Mouse (Mus musculus) adrenal gland, postnatal 36 days (tissue): ENCODE measurements around the gene Agfg2. TPM values are rescaled to one million over a fixed set of nuclear protein-coding genes. Genes with fewer than 3 reads are reported as not detected.

Experiments
- DNase-seq, 2 experiments: peaks; one replicate each; pipeline ENCODE4 v3.0.0; 2021; ENCODE audit warnings: mixed read lengths in 1 of 2
- long read RNA-seq, 2 experiments: library from polyadenylated mRNA; stranded (forward); transcript quantifications; one replicate each; pipeline ENCODE4 v2.0.0; 2021; ENCODE audit warnings: borderline sequencing depth in 2 of 2
- total RNA-seq, 2 experiments: library from RNA; stranded (reverse); gene quantifications; 2 replicates each; pipeline ENCODE4 v1.2.3; 2021

Gene Agfg2
- total RNA-seq = 10 to 100 TPM; 30.4 to 30.6 TPM
- long read RNA-seq, experiment 1, transcript Agfg2-202 (13 exons, 2,858 nt) = minor isoform, 10 of 41 reads
- long read RNA-seq, experiment 1, transcript Agfg2-201 (12 exons, 2,893 nt) = major isoform, 16 of 41 reads
- long read RNA-seq, experiment 1, partial matches to known transcripts = 6 of 41 reads
- long read RNA-seq, experiment 1, other reads (novel, unspliced or antisense) = 7 of 41 reads
- long read RNA-seq, experiment 2, partial matches to known transcripts = 0 of 11 reads
- long read RNA-seq, experiment 2, other reads (novel, unspliced or antisense) = 6 of 11 reads

DNA sequence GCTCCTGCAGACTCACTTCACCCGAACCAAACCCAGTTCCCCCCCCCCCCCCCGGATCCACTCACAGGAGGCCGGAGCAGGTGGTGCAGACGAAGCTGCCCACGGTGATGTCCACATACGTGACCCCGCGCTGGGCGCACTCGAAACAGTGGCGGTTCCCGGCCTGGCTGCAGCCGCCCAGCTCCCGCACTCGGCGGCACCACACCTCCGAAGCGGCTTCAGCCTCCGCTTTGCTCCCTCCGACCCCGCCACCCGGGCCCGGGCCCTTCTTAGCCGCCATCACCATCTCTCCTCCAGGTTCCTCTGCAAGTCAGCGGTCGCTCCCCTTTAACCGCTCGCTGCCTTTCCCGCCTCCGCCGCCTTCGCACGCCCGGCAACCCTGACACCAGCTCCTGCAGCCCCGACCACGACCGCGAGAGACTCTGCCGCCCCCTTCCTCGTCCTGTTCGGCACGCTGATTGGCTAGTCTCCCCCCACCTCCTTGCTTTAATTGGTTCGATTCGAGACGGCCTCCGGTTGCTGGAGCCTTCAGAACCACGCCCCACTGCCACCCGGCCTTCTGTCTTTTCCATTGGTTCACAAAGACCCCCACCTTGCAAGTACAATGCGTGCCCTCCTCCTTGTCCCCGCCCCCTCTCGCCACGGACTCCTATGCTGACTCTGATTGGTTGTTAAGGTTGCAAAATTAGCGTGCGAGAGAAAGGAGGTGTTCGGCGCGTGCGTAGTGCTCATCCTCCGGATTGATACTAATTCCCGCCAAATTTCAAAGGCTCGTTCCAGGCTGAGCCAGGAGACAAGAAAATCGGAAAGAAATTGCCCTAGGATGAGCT, at the start of gene Agfg2:
Gene Agfg2 (minus strand): TSS at position 433 of the 830 bp plus-strand sequence.
- DNase-seq = peak; percentile 99

DNA sequence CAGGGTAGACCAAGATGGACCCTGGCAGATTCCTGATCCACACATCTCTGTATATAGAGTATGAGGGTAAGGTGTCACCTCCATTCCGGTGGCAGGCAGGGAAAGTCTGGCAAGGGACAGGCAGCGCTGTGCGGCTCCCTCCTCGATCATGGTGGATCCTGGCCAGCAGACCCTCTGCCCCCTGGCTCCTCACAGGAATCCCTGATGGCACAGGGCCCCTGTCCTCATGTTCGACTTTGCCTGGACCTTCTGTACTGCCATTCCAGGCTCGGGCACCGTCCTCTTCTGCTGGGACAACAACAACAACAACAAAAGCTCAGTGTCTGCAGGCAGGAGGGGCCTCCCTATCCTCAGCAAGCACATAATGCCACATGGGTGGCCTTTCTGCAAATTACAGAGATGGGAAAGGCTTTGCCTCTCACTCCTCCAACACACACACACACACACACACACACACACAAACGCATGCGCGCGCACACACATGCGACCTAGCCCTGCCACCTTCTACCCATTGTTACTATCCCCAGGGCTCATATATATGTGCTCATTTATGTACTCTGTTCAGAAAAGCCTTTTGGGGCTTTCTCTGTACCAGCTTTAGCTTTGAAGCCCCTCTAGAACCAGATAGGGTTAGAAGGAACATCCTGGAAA, 49.2 kb upstream of the Agfg2 start:
- no peak for DNase-seq

GRCm38 (mm10) chr5:137726767-137727166, 42.2 kb upstream of the Agfg2 start:
- DNase-seq = no peak

DNA sequence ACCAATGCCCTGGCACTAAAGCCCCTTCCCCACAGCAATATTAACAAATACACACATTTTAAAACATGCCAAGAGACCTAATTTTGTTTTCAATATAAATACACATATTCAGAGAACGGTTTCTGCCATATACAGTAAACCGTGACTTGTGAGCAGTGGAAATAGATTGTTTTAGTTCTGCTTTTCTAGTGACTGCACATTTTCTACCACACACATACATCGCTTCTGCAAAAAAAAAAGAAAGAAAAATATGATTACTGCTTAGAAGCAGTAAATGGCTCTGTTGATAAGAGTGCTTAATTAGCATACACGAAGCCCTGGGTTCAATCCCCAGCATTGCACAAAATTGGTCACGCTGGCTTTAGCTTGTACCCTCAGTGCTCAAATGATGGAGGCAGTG, 39.3 kb upstream of the Agfg2 start:
- DNase-seq = no peak

GRCm38 (mm10) chr5:137720558-137721164, 36.1 kb upstream of the Agfg2 start:
- peak in 1 of 2 experiments; percentile 36 for DNase-seq

GRCm38 (mm10) chr5:137719088-137719487, 34.6 kb upstream of the Agfg2 start:
- DNase-seq = no peak

DNA sequence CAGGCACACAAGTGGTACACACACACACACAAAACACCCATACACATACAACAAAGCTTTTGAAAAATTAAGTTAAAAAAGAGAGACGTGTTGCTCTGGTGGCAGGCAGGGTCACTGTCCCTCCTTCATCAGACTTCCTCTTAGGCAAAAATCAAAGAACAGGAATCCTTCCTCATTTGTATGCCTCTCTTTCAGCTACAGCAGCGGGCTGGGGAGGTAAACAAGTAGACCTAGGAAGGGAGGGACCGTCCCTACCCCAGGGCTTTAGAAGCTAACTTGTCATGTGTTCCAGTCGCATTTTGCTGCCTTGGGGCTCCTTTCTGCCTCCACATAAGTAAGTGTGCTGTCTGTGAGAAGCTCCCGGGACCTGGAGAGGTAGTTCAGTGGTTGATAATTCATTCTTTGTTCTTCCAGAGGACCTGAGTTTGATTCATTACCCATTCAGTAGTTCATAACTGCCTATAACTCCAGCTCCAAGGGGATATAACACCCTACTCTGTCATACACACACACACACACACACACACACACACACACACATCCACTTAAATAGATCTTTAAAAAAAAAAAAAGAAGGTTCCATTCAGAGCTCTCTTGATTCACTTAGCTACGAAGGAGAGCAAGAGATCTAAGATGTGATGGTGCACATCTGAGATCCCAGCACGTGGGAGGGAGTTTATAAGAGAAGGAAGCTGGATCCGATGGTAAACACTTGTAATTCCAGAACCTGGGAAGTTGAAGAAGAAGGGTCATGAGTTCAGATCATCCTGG, 33.7 kb upstream of the Agfg2 start:
- DNase-seq = no peak

DNA sequence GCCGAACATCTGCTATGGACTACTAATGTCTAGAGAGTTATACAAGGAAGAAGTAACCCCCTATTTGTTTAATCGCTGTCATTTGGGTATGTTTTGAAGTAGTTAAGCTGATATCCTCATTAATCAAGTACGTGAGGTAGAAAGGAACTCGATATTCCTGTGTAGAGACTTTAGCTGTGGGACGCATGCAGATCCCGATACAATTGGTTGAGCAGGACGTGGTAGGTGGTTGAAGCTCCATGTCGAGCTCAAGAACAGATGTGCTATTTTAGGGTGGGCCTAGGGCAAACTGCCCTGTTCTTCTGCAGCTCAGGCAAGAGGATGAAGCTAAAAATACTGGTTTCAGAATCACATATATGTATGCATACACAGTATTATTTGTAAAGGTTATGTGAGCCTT, 31.2 kb upstream of the Agfg2 start:
- no peak for DNase-seq

- DNase-seq = no peak
These were observed 28.9 kb upstream of the Agfg2 start for GRCm38 (mm10) chr5:137713454-137713853.

DNA sequence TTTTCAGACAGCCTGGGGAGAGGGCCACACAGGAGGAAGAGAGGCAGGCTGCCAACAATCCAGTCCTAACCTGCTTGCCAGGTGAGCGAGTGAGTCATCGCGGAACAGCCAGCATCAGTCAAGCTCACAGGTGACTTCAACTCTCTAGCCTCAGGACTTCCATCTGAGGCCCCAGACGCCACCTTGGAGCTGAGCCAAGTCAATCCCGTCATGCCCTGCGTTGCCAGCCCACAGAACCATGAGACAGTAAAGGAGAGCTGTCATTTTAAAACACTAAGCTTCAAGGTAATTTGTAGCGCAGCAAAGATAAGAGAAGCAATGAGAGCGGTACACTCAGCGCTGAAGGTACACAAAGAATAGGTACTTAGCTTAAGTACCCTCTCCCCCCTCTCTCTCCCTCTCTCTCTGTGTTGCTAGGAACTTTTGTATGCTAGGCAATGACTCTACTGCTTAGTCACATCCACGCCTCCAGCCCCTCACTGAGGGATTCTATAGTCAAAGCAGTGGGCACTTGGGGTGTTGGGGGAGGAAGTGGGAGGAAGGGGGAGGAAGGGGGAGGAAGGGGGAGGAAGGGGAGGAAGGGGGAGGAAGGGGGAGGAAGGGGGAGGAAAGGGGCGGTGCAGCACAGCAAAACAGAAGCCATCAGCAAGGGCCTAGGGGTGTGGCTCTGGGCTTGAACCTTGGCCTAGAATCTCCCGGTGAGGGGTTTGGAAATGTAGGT, 22.5 kb upstream of the Agfg2 start:
- DNase-seq = peak; percentile 56 to 69

DNA sequence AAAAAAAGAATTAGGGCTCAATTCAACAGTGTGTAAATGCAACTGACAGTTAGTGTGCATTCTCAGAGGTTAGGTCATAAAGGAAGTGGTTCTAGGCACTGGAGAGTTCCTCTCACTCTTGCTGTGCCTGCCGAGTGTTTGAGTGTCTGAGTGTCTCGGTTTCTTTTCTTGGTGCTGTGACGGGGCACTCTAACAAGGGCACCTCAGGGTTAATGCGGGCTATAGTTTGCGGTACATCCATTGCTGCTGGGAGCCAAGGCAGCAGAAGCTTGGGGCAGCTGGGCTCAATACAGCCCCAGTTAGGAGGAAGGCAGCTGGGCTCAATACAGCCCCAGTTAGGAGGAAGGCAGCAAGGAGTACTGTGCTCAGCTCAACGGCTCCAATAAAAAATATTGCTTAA, 20.7 kb upstream of the Agfg2 start:
- DNase-seq = no peak

- no peak for DNase-seq
These were observed 15.3 kb upstream of the Agfg2 start for GRCm38 (mm10) chr5:137699850-137700249.

- no peak for DNase-seq
These were observed 14.6 kb upstream of the Agfg2 start for GRCm38 (mm10) chr5:137699080-137699479.

DNA sequence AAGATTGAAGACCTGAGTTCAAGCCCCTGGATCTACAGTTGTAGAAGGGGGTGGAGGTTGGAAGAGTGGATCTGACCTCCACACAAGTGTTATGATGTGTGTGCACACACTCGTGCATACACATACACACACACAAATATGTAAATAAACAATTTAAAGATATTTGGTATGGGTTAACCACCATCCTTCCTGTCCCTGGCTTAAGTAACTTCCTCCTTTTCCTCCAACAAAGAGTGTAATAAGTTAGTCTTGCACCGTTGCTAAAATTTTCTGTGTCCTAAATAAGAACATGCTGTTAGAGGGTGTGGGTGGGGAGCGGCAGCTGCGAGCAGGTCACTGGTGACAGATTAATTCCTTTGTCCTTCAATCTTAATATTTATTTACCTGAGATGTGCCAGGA, 11.4 kb upstream of the Agfg2 start:
- DNase-seq = no peak

DNA sequence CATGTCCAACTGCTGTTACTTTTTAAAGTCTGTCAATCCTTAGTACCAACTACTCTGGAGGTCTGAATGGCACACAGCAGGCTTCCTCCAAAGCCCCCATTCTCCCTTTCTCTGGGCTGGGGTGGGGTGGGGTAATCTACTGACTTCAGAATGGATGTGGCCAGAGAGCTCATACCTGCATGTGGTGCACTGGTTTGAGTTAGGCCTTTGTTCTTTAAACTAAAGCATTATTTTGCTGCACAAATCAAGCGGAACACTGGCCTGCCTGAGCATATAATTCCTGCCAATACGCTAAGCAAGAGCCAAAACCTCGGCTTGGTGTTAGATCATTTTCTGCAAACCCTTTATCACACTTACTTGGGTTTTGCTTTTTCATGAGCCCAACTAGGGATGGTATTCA, 10.3 kb upstream of the Agfg2 start:
- no peak for DNase-seq

DNA sequence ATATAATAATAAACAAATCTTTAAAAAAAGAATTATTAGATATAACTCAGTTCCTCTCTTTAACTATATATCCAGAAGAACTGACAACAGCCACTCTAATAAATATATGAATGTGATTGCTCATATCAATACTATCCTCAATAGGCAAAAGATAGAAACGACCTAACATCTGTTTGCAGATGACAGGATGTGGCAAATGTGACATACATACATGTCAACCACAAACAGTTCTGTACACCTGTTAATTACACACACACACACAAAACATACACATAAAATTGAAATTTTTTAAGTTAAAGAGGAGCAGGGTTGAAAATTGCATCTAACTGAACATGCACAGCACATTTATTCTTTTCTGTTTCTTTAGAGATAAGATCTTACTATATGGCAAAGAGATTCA, 7.4 kb upstream of the Agfg2 start:
- DNase-seq = no peak

DNA sequence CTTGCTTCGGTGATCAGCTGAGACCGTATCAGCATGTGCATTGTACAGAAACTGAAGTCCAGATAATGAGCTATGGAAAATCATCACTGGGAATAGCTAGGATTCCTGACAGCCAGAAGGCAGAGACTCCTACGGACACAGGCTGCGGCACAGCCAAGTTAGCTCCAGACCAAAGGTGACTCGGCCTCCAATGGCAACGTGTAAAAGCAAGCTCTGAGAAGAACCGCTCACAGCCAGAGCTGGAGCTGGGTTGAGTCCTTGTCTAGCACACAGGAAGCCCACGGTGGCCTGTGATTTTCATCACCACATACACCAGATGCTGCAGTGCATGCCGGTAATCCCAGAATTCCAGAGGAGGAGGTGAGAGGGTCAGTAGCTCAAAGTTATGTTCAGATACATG, 6.0 kb upstream of the Agfg2 start:
- DNase-seq = no peak

DNA sequence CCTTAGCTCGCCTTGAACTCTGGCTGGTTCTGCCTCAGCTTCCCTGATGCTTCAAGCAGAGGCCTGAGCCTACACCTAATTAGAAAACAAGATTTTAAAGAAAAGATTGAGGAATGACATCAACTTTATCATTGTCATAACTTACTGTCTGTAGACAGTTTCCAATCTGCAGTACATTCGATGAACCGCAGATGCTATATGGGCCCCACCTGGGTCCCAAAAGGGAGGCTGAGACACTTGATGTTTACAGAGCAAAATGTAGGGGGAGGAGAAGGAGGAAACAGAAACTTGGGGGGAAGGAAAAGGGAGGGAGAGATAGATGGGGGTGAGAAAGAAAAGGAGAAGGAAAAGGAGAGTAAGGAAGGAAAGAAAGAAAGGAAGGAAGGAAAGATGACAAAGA, 5.4 kb upstream of the Agfg2 start:
- no peak for DNase-seq

DNA sequence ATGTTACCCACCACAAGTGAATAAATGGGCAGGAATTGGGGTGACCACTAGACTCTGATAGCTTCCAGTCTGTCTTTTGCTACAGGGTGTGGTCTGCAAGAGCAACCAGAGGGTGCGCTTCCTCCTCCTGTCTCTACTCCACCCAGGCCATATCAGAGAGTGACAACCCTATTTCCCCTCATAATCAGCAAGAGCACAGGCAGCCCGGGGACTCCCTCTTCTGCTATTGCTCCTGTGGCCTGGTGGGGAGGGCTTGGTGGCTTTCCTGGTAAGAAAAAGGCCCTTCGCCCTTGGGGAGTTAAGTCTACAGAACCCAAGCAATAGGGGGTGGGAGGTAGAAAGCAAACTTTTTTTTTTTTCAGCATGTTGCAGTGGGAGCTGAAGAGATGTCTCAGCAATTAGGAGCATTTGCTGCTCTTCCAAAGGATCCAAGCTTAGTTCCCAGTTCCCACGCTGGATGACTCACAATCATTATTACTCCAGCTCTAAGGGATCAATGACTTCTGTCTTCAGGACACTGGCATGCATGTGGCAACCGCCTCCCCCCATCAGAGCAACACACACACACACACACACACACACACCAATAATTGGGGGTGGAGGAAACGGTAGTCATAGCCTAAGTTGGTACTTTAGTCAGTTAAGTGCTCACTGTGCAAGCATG, 1.7 kb upstream of the Agfg2 start:
- no peak for DNase-seq

- no peak for DNase-seq
These were observed 1.1 kb upstream of the Agfg2 start for GRCm38 (mm10) chr5:137685653-137686052.
